Mouse (Mus musculus) heart, adult 9 months (tissue): ENCODE results near the gene Gm3435.
"Not testable (repeated sequence)": the region's sequence is repeated elsewhere in the genome, so short reads cannot be mapped to it uniquely, and the experiment has no call there.

Source experiments
- DNase-seq, 2 experiments: peaks; one replicate each; pipeline ENCODE4 v3.0.0; 2022; ENCODE audit warnings: low spot score in 2 of 2

Gene Gm3435

GRCm38 (mm10) chr17:15040455-15040854 lies 30.5 kb downstream of the Gm3435 start:
- DNase-seq = not testable (repeated sequence)

DNA sequence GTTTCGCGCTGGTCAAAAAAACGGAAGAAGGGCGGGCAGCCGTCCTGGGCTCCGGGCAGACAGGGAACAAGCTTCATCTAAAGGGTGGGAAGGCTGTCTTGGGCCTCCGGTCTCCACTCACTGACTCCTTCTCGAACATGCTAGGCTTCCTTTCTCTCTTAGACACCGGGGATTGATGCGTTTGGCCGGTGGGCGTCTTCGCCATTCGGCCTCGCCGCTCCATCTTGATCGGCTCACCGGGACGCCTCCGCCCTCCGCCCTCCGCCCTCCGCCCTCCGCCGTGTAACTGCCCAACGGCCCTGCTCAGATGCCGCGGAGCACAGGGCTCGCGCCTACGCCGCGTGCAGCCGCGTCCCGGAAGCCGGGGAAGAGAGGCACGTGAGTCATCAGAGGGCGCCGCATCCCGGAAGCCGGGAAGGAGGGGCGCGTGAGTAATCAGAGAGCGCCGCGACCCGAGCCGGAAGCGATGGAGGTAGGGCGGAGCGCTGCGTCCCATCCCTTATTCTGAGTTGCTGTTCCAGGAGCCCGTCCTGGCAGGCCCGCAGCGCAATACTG lies 31.3 kb downstream of the Gm3435 start, which contains the start of the genes Ermard, Tcte3 and Gm3448:
Gene Ermard, plus strand, starts transcription at position 34 of the 555 bp plus-strand sequence.
Gene Tcte3, minus strand, starts transcription at position 314 of the 555 bp plus-strand sequence.
Gene Gm3448, minus strand, starts transcription at position 363 of the 555 bp plus-strand sequence.
- DNase-seq = peak; percentile 29 to 33

DNA sequence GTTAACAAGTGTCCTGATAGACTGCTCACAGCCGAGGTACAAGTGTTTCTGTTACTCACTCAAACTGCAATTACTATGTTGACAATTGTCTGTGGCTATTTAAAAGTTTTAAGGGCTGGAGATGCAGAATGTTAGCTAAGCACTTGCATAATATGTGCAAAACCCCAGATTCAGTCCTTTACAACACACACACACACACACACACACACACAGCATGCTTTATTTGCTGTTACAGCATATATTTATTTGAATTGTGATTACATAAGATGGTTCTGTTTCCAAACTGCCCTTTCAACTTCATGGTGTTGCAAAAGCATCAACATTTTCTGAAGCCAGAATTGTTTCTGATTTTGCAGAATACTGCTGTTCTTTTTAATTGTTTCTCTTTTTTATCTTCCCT lies 40.4 kb downstream of the Gm3435 start:
- not testable (repeated sequence) for DNase-seq

DNA sequence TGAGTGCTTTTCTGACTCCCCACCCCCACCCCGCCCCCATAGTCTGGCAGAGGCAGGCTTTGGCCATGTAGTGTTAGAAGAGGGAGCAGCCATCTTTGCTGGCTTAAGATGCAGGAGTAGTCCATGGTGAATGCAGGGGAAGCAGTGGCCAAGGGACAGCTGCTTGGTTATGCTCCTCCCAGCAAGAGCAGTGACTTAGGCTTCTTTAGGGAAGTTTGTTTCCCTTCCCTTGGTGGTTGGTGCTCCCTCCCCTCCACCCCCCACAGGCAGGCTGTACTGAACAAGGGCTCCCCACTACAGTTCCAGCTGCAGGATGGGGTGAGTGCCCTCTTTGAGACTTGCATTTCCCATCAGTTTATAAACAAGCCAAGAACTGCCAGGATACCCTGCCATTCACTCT lies 42.8 kb downstream of the Gm3435 start:
- not testable (repeated sequence) for DNase-seq

DNA sequence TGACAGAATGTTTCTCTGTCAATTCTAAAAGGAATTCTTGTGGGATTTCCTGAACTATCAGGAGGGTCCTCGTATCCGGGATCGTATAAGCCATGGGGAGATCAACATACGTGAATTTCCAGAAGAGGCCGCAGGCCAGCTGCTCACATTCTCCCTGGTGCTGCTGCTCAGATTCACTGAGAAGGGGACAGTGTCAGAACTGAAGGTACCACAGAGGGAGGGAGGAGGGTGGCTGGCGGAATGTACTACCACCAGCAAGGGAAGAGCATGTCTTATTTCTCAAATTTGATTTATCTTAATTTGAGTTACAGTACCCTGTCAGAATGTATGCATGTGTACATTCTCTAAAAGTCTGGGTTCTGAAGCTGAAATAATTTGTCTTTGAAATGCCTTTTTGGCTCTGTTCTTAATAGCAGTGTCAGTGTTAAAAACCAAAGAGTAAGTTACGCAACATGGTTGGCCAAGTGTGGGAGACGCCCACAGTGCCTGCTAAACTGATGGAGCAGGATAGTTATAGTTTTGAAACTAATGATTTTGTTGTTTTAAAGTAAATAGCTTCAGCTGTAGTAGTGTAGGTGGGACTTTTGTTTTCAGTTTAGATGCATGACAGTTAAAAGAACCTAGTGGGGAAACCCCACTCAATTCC lies 43.3 kb downstream of the Gm3435 start:
- not testable (repeated sequence) for DNase-seq

- DNase-seq = not testable (repeated sequence)
Observed at GRCm38 (mm10) chr17:15053829-15054200, 43.8 kb downstream of the Gm3435 start.

DNA sequence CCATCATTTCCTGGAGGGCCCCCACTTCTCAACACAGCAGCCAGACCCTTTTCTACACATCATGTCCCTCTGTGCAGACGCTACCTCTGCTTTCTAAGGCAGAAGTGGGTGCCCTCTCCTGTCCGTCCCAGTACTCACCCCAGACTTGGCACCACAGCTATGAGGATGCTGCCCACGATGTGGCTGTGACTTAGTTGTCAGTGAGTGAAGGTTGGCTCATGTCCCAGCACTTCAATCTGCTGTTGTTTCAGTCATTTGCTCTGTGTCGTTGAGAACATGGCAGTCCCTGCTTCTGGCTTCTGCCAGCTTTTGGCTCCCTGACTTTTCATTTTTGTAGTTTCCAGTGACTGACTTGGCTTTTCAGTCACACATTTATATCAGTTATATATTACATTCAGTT lies 45.9 kb downstream of the Gm3435 start:
- DNase-seq = no peak

GRCm38 (mm10) chr17:15058161-15058591 lies 48.2 kb downstream of the Gm3435 start:
- DNase-seq = peak in 1 of 2 experiments; percentile 39

DNA sequence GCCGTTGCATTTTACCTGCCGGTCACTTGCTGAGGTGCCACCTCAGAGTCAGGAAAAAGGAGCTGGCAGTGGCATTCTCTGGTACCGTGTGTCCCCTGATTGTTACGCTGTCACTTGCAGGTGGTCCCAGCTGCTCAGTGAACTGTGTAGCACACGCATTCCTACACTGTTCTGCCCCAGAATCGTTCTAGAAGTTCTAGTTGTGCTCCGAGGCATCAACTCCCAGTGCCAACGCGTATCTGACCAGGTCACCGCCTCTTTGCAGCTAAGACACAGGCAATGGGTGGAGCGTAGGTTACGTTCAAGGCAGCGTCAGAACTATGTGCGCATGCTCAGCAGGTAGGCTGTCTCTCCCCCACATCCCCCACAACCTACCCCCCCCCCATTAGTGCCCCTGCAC lies 49.7 kb downstream of the Gm3435 start:
- DNase-seq = no peak

GRCm38 (mm10) chr17:15060356-15060755 lies 50.4 kb downstream of the Gm3435 start:
- no peak for DNase-seq

- DNase-seq = peak; percentile 43 to 56
Observed at GRCm38 (mm10) chr17:15065391-15066024, 55.5 kb downstream of the Gm3435 start.

GRCm38 (mm10) chr17:15066066-15066465 lies 56.1 kb downstream of the Gm3435 start:
- no peak for DNase-seq

GRCm38 (mm10) chr17:15066911-15067310 lies 56.9 kb downstream of the Gm3435 start:
- DNase-seq = no peak

GRCm38 (mm10) chr17:15068040-15068792 lies 58.2 kb downstream of the Gm3435 start:
- no peak for DNase-seq

DNA sequence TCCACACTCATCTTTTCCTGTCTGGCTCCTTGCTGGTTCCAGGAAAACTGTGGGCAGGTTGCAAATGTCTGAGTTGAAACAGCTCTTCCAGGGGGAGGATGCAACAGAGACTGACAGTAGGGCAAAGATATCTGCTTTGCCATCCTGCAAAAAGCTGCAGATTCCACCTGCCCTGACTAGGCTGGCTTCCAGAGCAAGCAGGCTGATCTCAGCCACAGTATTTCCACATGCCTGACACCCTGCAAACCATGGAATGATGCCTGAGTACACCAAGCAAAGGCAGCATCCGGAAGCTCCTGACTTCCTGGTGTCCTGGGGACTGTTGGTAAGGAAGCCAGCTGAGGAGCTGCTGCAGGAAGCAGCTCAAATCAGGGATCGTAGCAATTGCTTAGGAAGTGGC lies 59.1 kb downstream of the Gm3435 start:
- DNase-seq = peak in 1 of 2 experiments; percentile 22
